Mouse (Mus musculus): Measurements from ENCODE around the gene Zfp385b. TPM values are rescaled to one million over a fixed set of nuclear protein-coding genes. Genes with fewer than 3 reads are reported as not detected.

Gene Zfp385b
- polyA plus RNA-seq, 1 experiment: 8.8 TPM

- no peaks in the 10 kb centered on the region for H3K27me3 ChIP-seq (ENCODE audit: control insufficient read depth, insufficient read depth, low read length)
- no peak for TF ChIP-seq CTCF (IDR thresholded peaks at IDR 0.05; ENCODE audit: control insufficient read depth, insufficient read depth, insufficient replicate concordance, low read depth, low read length)
- TF ChIP-seq POLR2A (IDR thresholded peaks at IDR 0.05; ENCODE audit: control insufficient read depth, low read depth, low read length): no peak
- H3K27ac ChIP-seq (ENCODE audit: control insufficient read depth, insufficient read depth, low read depth, low read length): no peak overlapping the region
- no peaks in the 10 kb centered on the region for H3K4me1 ChIP-seq (ENCODE audit: control insufficient read depth, insufficient read depth, low read length)
- H3K4me3 ChIP-seq (ENCODE audit: control insufficient read depth, low read depth, low read length): no peak overlapping the region
- H3K36me3 ChIP-seq (ENCODE audit: control insufficient read depth, insufficient read depth, low read length): no peaks in the 10 kb centered on the region
Observed at GRCm38 (mm10) chr2:77608666-77609065, 210.8 kb downstream of the Zfp385b start.

GRCm38 (mm10) chr2:77593461-77593860, 226.0 kb downstream of the Zfp385b start:
- TF ChIP-seq CTCF (IDR thresholded peaks at IDR 0.05; ENCODE audit: control insufficient read depth, insufficient read depth, insufficient replicate concordance, low read depth, low read length) (no peak), POLR2A (IDR thresholded peaks at IDR 0.05; ENCODE audit: control insufficient read depth, low read depth, low read length) (no peak)
- Histone ChIP-seq H3K27ac (ENCODE audit: control insufficient read depth, insufficient read depth, low read depth, low read length) (no peak overlapping the region), H3K4me3 (ENCODE audit: control insufficient read depth, low read depth, low read length) (no peak overlapping the region), H3K4me1 (ENCODE audit: control insufficient read depth, insufficient read depth, low read length) (no peaks in the 10 kb centered on the region), H3K27me3 (ENCODE audit: control insufficient read depth, insufficient read depth, low read length) (no peaks in the 10 kb centered on the region), H3K36me3 (ENCODE audit: control insufficient read depth, insufficient read depth, low read length) (no peaks in the 10 kb centered on the region)

GRCm38 (mm10) chr2:77592525-77592924, 226.9 kb downstream of the Zfp385b start:
- H3K27me3 ChIP-seq (ENCODE audit: control insufficient read depth, insufficient read depth, low read length): no peaks in the 10 kb centered on the region
- no peak overlapping the region for H3K4me3 ChIP-seq (ENCODE audit: control insufficient read depth, low read depth, low read length)
- TF ChIP-seq POLR2A (IDR thresholded peaks at IDR 0.05; ENCODE audit: control insufficient read depth, low read depth, low read length) (no peak), CTCF (IDR thresholded peaks at IDR 0.05; ENCODE audit: control insufficient read depth, insufficient read depth, insufficient replicate concordance, low read depth, low read length) (no peak)
- H3K27ac ChIP-seq (ENCODE audit: control insufficient read depth, insufficient read depth, low read depth, low read length): no peak overlapping the region
- H3K36me3 ChIP-seq (ENCODE audit: control insufficient read depth, insufficient read depth, low read length): no peaks in the 10 kb centered on the region
- H3K4me1 ChIP-seq (ENCODE audit: control insufficient read depth, insufficient read depth, low read length): no peaks in the 10 kb centered on the region

DNA sequence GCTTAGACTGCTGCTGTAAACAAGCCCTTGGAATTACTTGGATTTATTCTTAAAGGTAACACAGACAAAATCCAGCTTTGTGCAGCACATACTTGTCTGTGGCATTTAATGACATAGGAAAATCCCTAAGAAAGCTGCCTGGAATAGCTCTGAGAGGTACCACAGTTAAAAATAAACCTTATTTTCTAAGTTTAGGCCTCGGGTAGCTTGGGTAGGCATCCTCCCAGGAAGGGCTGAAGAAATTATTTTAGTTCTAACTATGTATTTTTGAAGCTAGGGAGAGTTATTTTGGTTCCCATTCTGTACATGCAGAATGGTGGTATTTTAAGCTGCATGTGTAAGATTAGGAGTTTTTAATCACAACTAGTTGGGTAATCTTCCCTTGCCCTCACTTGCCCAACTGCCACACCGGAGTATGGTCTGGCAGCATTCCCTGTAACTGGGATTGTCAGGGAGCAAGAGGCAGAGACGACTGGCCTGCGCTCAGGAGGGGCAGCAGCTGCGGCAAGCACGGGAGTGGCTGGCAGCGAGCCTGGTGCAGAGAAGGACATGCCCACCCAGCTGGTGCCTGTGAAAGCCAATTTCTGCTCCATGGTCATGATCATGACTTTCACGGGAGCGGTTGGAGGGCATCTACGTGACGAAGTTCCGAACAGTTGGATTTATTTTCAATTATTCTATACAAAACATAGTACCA, 230.1 kb downstream of the Zfp385b start:
- Histone ChIP-seq H3K27ac (ENCODE audit: control insufficient read depth, insufficient read depth, low read depth, low read length) (no peak overlapping the region), H3K4me1 (ENCODE audit: control insufficient read depth, insufficient read depth, low read length) (no peaks in the 10 kb centered on the region), H3K4me3 (ENCODE audit: control insufficient read depth, low read depth, low read length) (no peak overlapping the region), H3K36me3 (ENCODE audit: control insufficient read depth, insufficient read depth, low read length) (no peaks in the 10 kb centered on the region), H3K27me3 (ENCODE audit: control insufficient read depth, insufficient read depth, low read length) (no peaks in the 10 kb centered on the region)
- TF ChIP-seq CTCF (IDR thresholded peaks at IDR 0.05; ENCODE audit: control insufficient read depth, insufficient read depth, insufficient replicate concordance, low read depth, low read length): no peak
- no peak for TF ChIP-seq POLR2A (IDR thresholded peaks at IDR 0.05; ENCODE audit: control insufficient read depth, low read depth, low read length)

DNA sequence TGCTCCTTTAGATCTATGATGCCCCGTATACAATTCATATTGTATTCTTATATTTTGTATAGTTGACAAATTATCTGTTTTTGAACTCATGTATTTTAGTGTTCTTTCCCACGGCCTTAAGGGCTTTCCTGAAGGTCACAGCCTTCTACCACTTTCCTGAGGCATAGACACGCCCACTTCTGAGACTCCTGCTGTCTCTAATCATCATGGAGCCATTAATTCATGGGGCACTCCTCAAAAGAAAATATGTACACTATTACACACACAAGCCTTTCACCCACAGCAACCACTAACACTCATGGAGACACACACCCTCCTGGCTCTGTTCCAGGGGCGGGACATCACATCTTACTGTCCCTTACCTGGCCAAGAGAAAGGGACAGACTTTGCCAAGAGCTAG, 232.1 kb downstream of the Zfp385b start:
- Histone ChIP-seq H3K27me3 (ENCODE audit: control insufficient read depth, insufficient read depth, low read length) (no peaks in the 10 kb centered on the region), H3K27ac (ENCODE audit: control insufficient read depth, insufficient read depth, low read depth, low read length) (no peak overlapping the region), H3K4me1 (ENCODE audit: control insufficient read depth, insufficient read depth, low read length) (no peaks in the 10 kb centered on the region), H3K4me3 (ENCODE audit: control insufficient read depth, low read depth, low read length) (no peak overlapping the region), H3K36me3 (ENCODE audit: control insufficient read depth, insufficient read depth, low read length) (no peaks in the 10 kb centered on the region)
- TF ChIP-seq POLR2A (IDR thresholded peaks at IDR 0.05; ENCODE audit: control insufficient read depth, low read depth, low read length) (no peak), CTCF (IDR thresholded peaks at IDR 0.05; ENCODE audit: control insufficient read depth, insufficient read depth, insufficient replicate concordance, low read depth, low read length) (no peak)

- no peak overlapping the region for H3K27ac ChIP-seq (ENCODE audit: control insufficient read depth, insufficient read depth, low read depth, low read length)
- no peak overlapping the region for H3K4me3 ChIP-seq (ENCODE audit: control insufficient read depth, low read depth, low read length)
- no peaks in the 10 kb centered on the region for H3K4me1 ChIP-seq (ENCODE audit: control insufficient read depth, insufficient read depth, low read length)
- no peaks in the 10 kb centered on the region for H3K36me3 ChIP-seq (ENCODE audit: control insufficient read depth, insufficient read depth, low read length)
- no peak for TF ChIP-seq POLR2A (IDR thresholded peaks at IDR 0.05; ENCODE audit: control insufficient read depth, low read depth, low read length)
- no peaks in the 10 kb centered on the region for H3K27me3 ChIP-seq (ENCODE audit: control insufficient read depth, insufficient read depth, low read length)
Observed at GRCm38 (mm10) chr2:77586581-77587360, 232.7 kb downstream of the Zfp385b start.

- no peaks in the 10 kb centered on the region for H3K27me3 ChIP-seq (ENCODE audit: control insufficient read depth, insufficient read depth, low read length)
- H3K36me3 ChIP-seq (ENCODE audit: control insufficient read depth, insufficient read depth, low read length): no peaks in the 10 kb centered on the region
- TF ChIP-seq POLR2A (IDR thresholded peaks at IDR 0.05; ENCODE audit: control insufficient read depth, low read depth, low read length) (no peak), CTCF (IDR thresholded peaks at IDR 0.05; ENCODE audit: control insufficient read depth, insufficient read depth, insufficient replicate concordance, low read depth, low read length) (no peak)
Observed at GRCm38 (mm10) chr2:77583586-77583985, 235.9 kb downstream of the Zfp385b start.

More at GRCm38 (mm10) chr2:77583586-77583985, 235.9 kb downstream of the Zfp385b start:
- Histone ChIP-seq H3K27ac (ENCODE audit: control insufficient read depth, insufficient read depth, low read depth, low read length) (no peak overlapping the region), H3K4me3 (ENCODE audit: control insufficient read depth, low read depth, low read length) (no peak overlapping the region), H3K4me1 (ENCODE audit: control insufficient read depth, insufficient read depth, low read length) (no peaks in the 10 kb centered on the region)
